Mouse (Mus musculus): Measurements from ENCODE around the gene Olfr669. TPM values are rescaled to one million over a fixed set of nuclear protein-coding genes. Genes with fewer than 3 reads are reported as not detected.
"Not testable (repeated sequence)": the region's sequence is repeated elsewhere in the genome, so short reads cannot be mapped to it uniquely, and the experiment has no call there.

Olfr669 gene
- not detected in 2 replicates for polyA plus RNA-seq (2012; ENCODE audit: insufficient read depth, low replicate concordance)

- no peaks in the 10 kb centered on the region for H3K36me3 ChIP-seq (replicated peaks; ENCODE audit: low read length)
- no peaks in the 10 kb centered on the region for H3K27me3 ChIP-seq (replicated peaks)
- peaks cover 8% of the 10 kb centered on the region; the same call in 1 of the 2 replicates for H3K9me3 ChIP-seq
Observed at GRCm38 (mm10) chr7:104933940-104934339, at the start of gene Olfr669. Gene Olfr669 (plus strand): TSS chr7:104934240.

GRCm38 (mm10) chr7:104895852-104896251 is 38.2 kb upstream of the Olfr669 start, which contains the start of gene Olfr666:
Gene Olfr666 (minus strand): TSS chr7:104895952.
- H3K4me1 ChIP-seq: no peaks in the 10 kb centered on the region
- H3K27me3 ChIP-seq (replicated peaks): no peaks in the 10 kb centered on the region
- H3K9me3 ChIP-seq: 0 out of 2 replicates have a peak, but pooled peaks cover 2% of the 10 kb centered on the region
- TF ChIP-seq FLI1 (IDR thresholded peaks at IDR 0.05; ENCODE audit: low read length) (no peak), GATA1 (IDR thresholded peaks at IDR 0.05; ENCODE audit: borderline replicate concordance, low read length) (no peak)
- no peak within 1 kb of the TSS for H3K4me3 ChIP-seq (replicated peaks)
- no peaks in the 10 kb centered on the region for H3K36me3 ChIP-seq (replicated peaks; ENCODE audit: low read length)

More at GRCm38 (mm10) chr7:104933940-104934339, at the start of gene Olfr669:
- Histone ChIP-seq H3K4me3 (replicated peaks) (no peak within 1 kb of the TSS), H3K4me1 (no peaks in the 10 kb centered on the region)
- TF ChIP-seq GATA1 (IDR thresholded peaks at IDR 0.05; ENCODE audit: borderline replicate concordance, low read length) (no peak), FLI1 (IDR thresholded peaks at IDR 0.05; ENCODE audit: low read length) (no peak)

GRCm38 (mm10) chr7:104921382-104921781 is 12.7 kb upstream of the Olfr669 start, which contains the start of gene Olfr667:
Gene Olfr667 (minus strand): TSS chr7:104921482.
- Histone ChIP-seq H3K4me3 (replicated peaks) (no peak within 1 kb of the TSS), H3K4me1 (no peaks in the 10 kb centered on the region), H3K9me3 (peaks cover 4% of the 10 kb centered on the region; the same call in 1 of the 2 replicates), H3K36me3 (replicated peaks; ENCODE audit: low read length) (no peaks in the 10 kb centered on the region), H3K27me3 (replicated peaks) (no peaks in the 10 kb centered on the region)
- TF ChIP-seq FLI1 (IDR thresholded peaks at IDR 0.05; ENCODE audit: low read length) (no peak), GATA1 (IDR thresholded peaks at IDR 0.05; ENCODE audit: borderline replicate concordance, low read length) (no peak)

GRCm38 (mm10) chr7:104927957-104928356 is 6.1 kb upstream of the Olfr669 start, which contains the start of gene Olfr668:
Gene Olfr668 (minus strand): TSS chr7:104928057.
- no peak within 1 kb of the TSS for H3K4me3 ChIP-seq (replicated peaks)
- H3K36me3 ChIP-seq (replicated peaks; ENCODE audit: low read length): no peaks in the 10 kb centered on the region
- TF ChIP-seq GATA1 (IDR thresholded peaks at IDR 0.05; ENCODE audit: borderline replicate concordance, low read length) (no peak), FLI1 (IDR thresholded peaks at IDR 0.05; ENCODE audit: low read length) (no peak)
- no peaks in the 10 kb centered on the region for H3K4me1 ChIP-seq
- H3K27me3 ChIP-seq (replicated peaks): no peaks in the 10 kb centered on the region
- H3K9me3 ChIP-seq: peaks cover 8% of the 10 kb centered on the region; the same call in 1 of the 2 replicates

- not testable (repeated sequence) for H3K4me1 ChIP-seq; H3K36me3 ChIP-seq (replicated peaks; ENCODE audit: low read length); H3K4me3 ChIP-seq (replicated peaks); H3K9me3 ChIP-seq; H3K27me3 ChIP-seq (replicated peaks)
Observed at GRCm38 (mm10) chr7:104950234-104950633, 16.2 kb downstream of the Olfr669 start.

GRCm38 (mm10) chr7:104962520-104962919 is 28.5 kb downstream of the Olfr669 start, which contains the start of gene Olfr670:
Gene Olfr670 (minus strand): TSS chr7:104962620.
- Histone ChIP-seq H3K9me3 (peaks cover 10% of the 10 kb centered on the region), H3K27me3 (replicated peaks) (no peaks in the 10 kb centered on the region), H3K36me3 (replicated peaks; ENCODE audit: low read length) (no peaks in the 10 kb centered on the region), H3K4me1 (no peaks in the 10 kb centered on the region), H3K4me3 (replicated peaks) (no peak within 1 kb of the TSS)
- TF ChIP-seq GATA1 (IDR thresholded peaks at IDR 0.05; ENCODE audit: borderline replicate concordance, low read length) (no peak), FLI1 (IDR thresholded peaks at IDR 0.05; ENCODE audit: low read length) (no peak)

GRCm38 (mm10) chr7:104972507-104972906 is 38.5 kb downstream of the Olfr669 start:
- H3K9me3 ChIP-seq; H3K27me3 ChIP-seq (replicated peaks); H3K4me1 ChIP-seq; H3K4me3 ChIP-seq (replicated peaks); H3K36me3 ChIP-seq (replicated peaks; ENCODE audit: low read length): not testable (repeated sequence)

- TF ChIP-seq GATA1 (IDR thresholded peaks at IDR 0.05; ENCODE audit: borderline replicate concordance, low read length) (no peak), FLI1 (IDR thresholded peaks at IDR 0.05; ENCODE audit: low read length) (no peak)
- H3K4me3 ChIP-seq (replicated peaks): no peak within 1 kb of the TSS
- H3K4me1 ChIP-seq: no peaks in the 10 kb centered on the region
- no peaks in the 10 kb centered on the region for H3K27me3 ChIP-seq (replicated peaks)
- no peaks in the 10 kb centered on the region for H3K36me3 ChIP-seq (replicated peaks; ENCODE audit: low read length)
- peaks cover 7% of the 10 kb centered on the region; the same call in 1 of the 2 replicates for H3K9me3 ChIP-seq
Observed at GRCm38 (mm10) chr7:104979026-104979425, 45.0 kb downstream of the Olfr669 start, which contains the start of gene Olfr671. Gene Olfr671 (minus strand): TSS chr7:104979126.

Other genes starting within 250 kb of the Olfr669 start
- not detected in 2 replicates for gene Olfr661, start 247.7 kb upstream of the Olfr669 start, polyA plus RNA-seq (2012; ENCODE audit: insufficient read depth, low replicate concordance)
- not detected in 2 replicates for gene Usp17le, start 156.8 kb upstream of the Olfr669 start, polyA plus RNA-seq (2012; ENCODE audit: insufficient read depth, low replicate concordance)
- not detected in 2 replicates for gene Usp17lb, start 91.6 kb upstream of the Olfr669 start, polyA plus RNA-seq (2012; ENCODE audit: insufficient read depth, low replicate concordance)
- gene Usp17la, start 77.2 kb upstream of the Olfr669 start, polyA plus RNA-seq (2012; ENCODE audit: insufficient read depth, low replicate concordance): not detected in 2 replicates
- not detected in 2 replicates for gene Olfr665, start 56.2 kb upstream of the Olfr669 start, polyA plus RNA-seq (2012; ENCODE audit: insufficient read depth, low replicate concordance)
- not detected in 2 replicates for gene Olfr666, start 38.3 kb upstream of the Olfr669 start, polyA plus RNA-seq (2012; ENCODE audit: insufficient read depth, low replicate concordance)
- not detected in 2 replicates for gene Olfr667, start 12.8 kb upstream of the Olfr669 start, polyA plus RNA-seq (2012; ENCODE audit: insufficient read depth, low replicate concordance)
- not detected in 2 replicates for gene Olfr668, start 6.2 kb upstream of the Olfr669 start, polyA plus RNA-seq (2012; ENCODE audit: insufficient read depth, low replicate concordance)
- gene Olfr670, start 28.4 kb downstream of the Olfr669 start, polyA plus RNA-seq (2012; ENCODE audit: insufficient read depth, low replicate concordance): not detected in 2 replicates
- 2.6 TPM in 1 of 2 replicates, not detected in the other for gene Olfr671, start 44.9 kb downstream of the Olfr669 start, polyA plus RNA-seq (2012; ENCODE audit: insufficient read depth, low replicate concordance)
- not detected in 2 replicates for gene Olfr672, start 67.8 kb downstream of the Olfr669 start, polyA plus RNA-seq (2012; ENCODE audit: insufficient read depth, low replicate concordance)
- not detected in 2 replicates for gene Olfr675, start 94.2 kb downstream of the Olfr669 start, polyA plus RNA-seq (2012; ENCODE audit: insufficient read depth, low replicate concordance)
- gene Olfr676, start 98.5 kb downstream of the Olfr669 start, polyA plus RNA-seq (2012; ENCODE audit: insufficient read depth, low replicate concordance): not detected in 2 replicates
- gene Olfr677, start 117.1 kb downstream of the Olfr669 start, polyA plus RNA-seq (2012; ENCODE audit: insufficient read depth, low replicate concordance): not detected in 2 replicates
- not detected in 2 replicates for gene Olfr678, start 130.2 kb downstream of the Olfr669 start, polyA plus RNA-seq (2012; ENCODE audit: insufficient read depth, low replicate concordance)
- gene Olfr679, start 147.0 kb downstream of the Olfr669 start, polyA plus RNA-seq (2012; ENCODE audit: insufficient read depth, low replicate concordance): not detected in 2 replicates
- gene Olfr680-ps1, start 158.6 kb downstream of the Olfr669 start, polyA plus RNA-seq (2012; ENCODE audit: insufficient read depth, low replicate concordance): not detected in 2 replicates
- gene Olfr681, start 182.6 kb downstream of the Olfr669 start, polyA plus RNA-seq (2012; ENCODE audit: insufficient read depth, low replicate concordance): not detected in 2 replicates
- not detected in 2 replicates for gene Olfr683, start 212.8 kb downstream of the Olfr669 start, polyA plus RNA-seq (2012; ENCODE audit: insufficient read depth, low replicate concordance)
- not detected in 2 replicates for gene Olfr684, start 229.4 kb downstream of the Olfr669 start, polyA plus RNA-seq (2012; ENCODE audit: insufficient read depth, low replicate concordance)

Data from megakaryocyte, embryonic 14.5 days (primary cell).